Mouse (Mus musculus) MEL (cell line): Measurements from ENCODE around the gene Scamp2. TPM values are rescaled to one million over a fixed set of nuclear protein-coding genes. Genes with fewer than 3 reads are reported as not detected.

Experiments used
- DNase-seq: peaks from one replicate; pipeline ENCODE4 v3.0.0; 2011; ENCODE audit warnings: low read depth, low spot score
- H3K27ac ChIP-seq: 2 replicates; pipeline ENCODE4 v1.5.1; 2012; ENCODE audit warnings: low read depth, mild to moderate bottlenecking, control low read depth, low read length, moderate library complexity; ENCODE audit not compliant: control insufficient read depth
- H3K27me3 ChIP-seq, 2 experiments: fragments of 150-350 bp in 1 of 2; sonication (generic) in 1 of 2; 2 replicates each; pipeline ENCODE4 v1.6.1; 2012; ENCODE audit warnings: low read length in 2 of 2, mild to moderate bottlenecking in 2 of 2, improper control_type of control experiment in 1 of 2, moderate library complexity in 1 of 2; ENCODE audit not compliant: insufficient read depth in 2 of 2, control insufficient read depth in 1 of 2
- H3K36me3 ChIP-seq, 2 experiments: 2 replicates each; pipeline ENCODE4 v1.6.1; 2012 to 2014; ENCODE audit warnings: low read length in 2 of 2, improper control_type of control experiment in 1 of 2, inconsistent platforms in 1 of 2, mild to moderate bottlenecking in 1 of 2; ENCODE audit not compliant: insufficient read depth in 2 of 2, control insufficient read depth in 1 of 2
- H3K4me1 ChIP-seq, 2 experiments: fragments of 150-350 bp in 1 of 2; sonication (generic) in 1 of 2; 2 replicates each; pipeline ENCODE4 v1.6.1; 2012; ENCODE audit warnings: low read length in 2 of 2, improper control_type of control experiment in 1 of 2, mild to moderate bottlenecking in 1 of 2; ENCODE audit not compliant: insufficient read depth in 2 of 2, control insufficient read depth in 1 of 2
- H3K4me3 ChIP-seq, 2 experiments: fragments of 150-350 bp in 1 of 2; sonication (generic) in 1 of 2; 2 replicates each; pipeline ENCODE4 v1.5.1; 2012; ENCODE audit warnings: low read depth in 2 of 2, low read length in 2 of 2, mild to moderate bottlenecking in 2 of 2, moderate library complexity in 2 of 2, control low read depth in 1 of 2, improper control_type of control experiment in 1 of 2; ENCODE audit not compliant: control insufficient read depth in 1 of 2, insufficient read depth in 1 of 2
- H3K79me2 ChIP-seq: 2 replicates; pipeline ENCODE4 v1.6.1; 2012; ENCODE audit warnings: mild to moderate bottlenecking, low read length, moderate library complexity; ENCODE audit not compliant: control insufficient read depth, poor library complexity, insufficient read depth
- H3K9ac ChIP-seq: 2 replicates; pipeline ENCODE4 v1.6.1; 2012; ENCODE audit warnings: low read depth, mild to moderate bottlenecking, control low read depth, low read length, moderate library complexity; ENCODE audit not compliant: control insufficient read depth, poor library complexity, severe bottlenecking
- H3K9me3 ChIP-seq: fragments of 150-350 bp; sonication (generic); replicated peaks from 2 replicates; pipeline ENCODE4 v1.6.1; 2012; ENCODE audit warnings: mild to moderate bottlenecking, low read length, improper control_type of control experiment, moderate library complexity; ENCODE audit not compliant: insufficient read depth
- BHLHE40 ChIP-seq: IDR thresholded peaks from 2 replicates; pipeline ENCODE4 v1.6.1; 2012; ENCODE audit warnings: low read depth, mild to moderate bottlenecking, inconsistent platforms, low read length, improper control_type of control experiment, borderline replicate concordance
- CHD1 ChIP-seq: IDR thresholded peaks from 2 replicates; pipeline ENCODE4 v1.6.1; 2012; ENCODE audit warnings: low read depth, mild to moderate bottlenecking, inconsistent platforms, low read length, improper control_type of control experiment
- CHD2 ChIP-seq: IDR thresholded peaks from 2 replicates; pipeline ENCODE4 v1.6.1; 2011; ENCODE audit warnings: low read length, improper control_type of control experiment
- CTCF ChIP-seq, 3 experiments: IDR thresholded peaks in 2 of 3; conservative IDR thresholded peaks in 1 of 3; 2 replicates each; pipeline ENCODE4 v1.5.1; 2011 to 2012; ENCODE audit warnings: low read length in 3 of 3, low read depth in 2 of 3, mild to moderate bottlenecking in 2 of 3, improper control_type of control experiment in 1 of 3, inconsistent platforms in 1 of 3, mixed read lengths in 1 of 3, moderate library complexity in 1 of 3; ENCODE audit not compliant: control insufficient read depth in 1 of 3, insufficient read depth in 1 of 3, poor library complexity in 1 of 3, severe bottlenecking in 1 of 3
- ELF1 ChIP-seq: IDR thresholded peaks from 2 replicates; pipeline ENCODE4 v1.6.1; 2014; ENCODE audit warnings: low read depth, mild to moderate bottlenecking, inconsistent platforms, low read length, improper control_type of control experiment, moderate library complexity
- EP300 ChIP-seq, 2 experiments: IDR thresholded peaks; 2 replicates each; pipeline ENCODE4 v1.6.1; 2011; ENCODE audit warnings: improper control_type of control experiment in 2 of 2, low read length in 2 of 2, low read depth in 1 of 2, mild to moderate bottlenecking in 1 of 2
- ETS1 ChIP-seq: IDR thresholded peaks from 2 replicates; pipeline ENCODE4 v1.6.1; 2012; ENCODE audit warnings: low read depth, mild to moderate bottlenecking, inconsistent platforms, low read length, improper control_type of control experiment, moderate library complexity
- GABPA ChIP-seq: IDR thresholded peaks from 2 replicates; pipeline ENCODE4 v1.6.1; 2012; ENCODE audit warnings: low read depth, mild to moderate bottlenecking, inconsistent platforms, low read length, improper control_type of control experiment, moderate library complexity
- HCFC1 ChIP-seq: IDR thresholded peaks from 2 replicates; pipeline ENCODE4 v1.6.1; 2012; ENCODE audit warnings: low read depth, mild to moderate bottlenecking, inconsistent platforms, low read length, improper control_type of control experiment, moderate library complexity
- KAT2A ChIP-seq: conservative IDR thresholded peaks from 2 replicates; pipeline ENCODE4 v1.6.1; 2012; ENCODE audit warnings: low read depth, low read length, improper control_type of control experiment, inconsistent platforms
- MAFK ChIP-seq: IDR thresholded peaks from 2 replicates; pipeline ENCODE4 v1.6.1; 2011; ENCODE audit warnings: low read depth, mild to moderate bottlenecking, low read length, improper control_type of control experiment, borderline replicate concordance
- MAX ChIP-seq: IDR thresholded peaks from 2 replicates; pipeline ENCODE4 v1.6.1; 2011; ENCODE audit warnings: low read length, improper control_type of control experiment
- MAZ ChIP-seq: IDR thresholded peaks from 2 replicates; pipeline ENCODE4 v1.6.1; 2012; ENCODE audit warnings: low read depth, mild to moderate bottlenecking, inconsistent platforms, low read length, improper control_type of control experiment
- MEF2A ChIP-seq: IDR thresholded peaks from 2 replicates; pipeline ENCODE4 v1.6.1; 2014; ENCODE audit warnings: low read depth, mild to moderate bottlenecking, inconsistent platforms, low read length, improper control_type of control experiment; ENCODE audit not compliant: poor library complexity, insufficient replicate concordance, severe bottlenecking; ENCODE audit errors: extremely low read depth
- MXI1 ChIP-seq: IDR thresholded peaks from 2 replicates; pipeline ENCODE4 v1.6.1; 2011; ENCODE audit warnings: mild to moderate bottlenecking, low read depth, low read length, improper control_type of control experiment
- NELFE ChIP-seq: IDR thresholded peaks from 2 replicates; pipeline ENCODE4 v1.6.1; 2011; ENCODE audit warnings: low read depth, low read length, improper control_type of control experiment
- POLR2A ChIP-seq, 2 experiments: IDR thresholded peaks; 2 replicates each; pipeline ENCODE4 v1.6.1; 2011 to 2012; ENCODE audit warnings: low read length in 2 of 2, mild to moderate bottlenecking in 2 of 2, control low read depth in 1 of 2, improper control_type of control experiment in 1 of 2, low read depth in 1 of 2, moderate library complexity in 1 of 2; ENCODE audit not compliant: control insufficient read depth in 1 of 2, insufficient read depth in 1 of 2, poor library complexity in 1 of 2
- POLR2AphosphoS2 ChIP-seq: IDR thresholded peaks from 2 replicates; pipeline ENCODE4 v1.6.1; 2011; ENCODE audit warnings: low read length, improper control_type of control experiment
- POLR2AphosphoS5 ChIP-seq: IDR thresholded peaks from 2 replicates; pipeline ENCODE4 v1.6.1; 2012; ENCODE audit warnings: low read depth, borderline replicate concordance, mild to moderate bottlenecking, inconsistent platforms, low read length, moderate library complexity, mixed read lengths
- RAD21 ChIP-seq: IDR thresholded peaks from 2 replicates; pipeline ENCODE4 v1.6.1; 2011; ENCODE audit warnings: mild to moderate bottlenecking, low read depth, low read length, improper control_type of control experiment
- RCOR1 ChIP-seq: IDR thresholded peaks from 2 replicates; pipeline ENCODE4 v1.6.1; 2012; ENCODE audit warnings: low read depth, mild to moderate bottlenecking, inconsistent platforms, low read length, improper control_type of control experiment
- SIN3A ChIP-seq: IDR thresholded peaks from 2 replicates; pipeline ENCODE4 v1.6.1; 2012; ENCODE audit warnings: low read length, improper control_type of control experiment, inconsistent platforms
- SMC3 ChIP-seq: IDR thresholded peaks from 2 replicates; pipeline ENCODE4 v1.6.1; 2011; ENCODE audit warnings: low read depth, low read length, improper control_type of control experiment
- TBP ChIP-seq: IDR thresholded peaks from 2 replicates; pipeline ENCODE4 v1.8.0; 2011; ENCODE audit warnings: low read depth, low read length, improper control_type of control experiment
- TCF12 ChIP-seq: IDR thresholded peaks from 2 replicates; pipeline ENCODE4 v1.6.1; 2014; ENCODE audit warnings: low read depth, mild to moderate bottlenecking, inconsistent platforms, low read length, improper control_type of control experiment, moderate library complexity
- UBTF ChIP-seq: IDR thresholded peaks from 2 replicates; pipeline ENCODE4 v1.6.1; 2012; ENCODE audit warnings: low read depth, mild to moderate bottlenecking, inconsistent platforms, low read length, improper control_type of control experiment, moderate library complexity, borderline replicate concordance; ENCODE audit not compliant: insufficient read depth
- USF2 ChIP-seq, 2 experiments: IDR thresholded peaks; 2 replicates each; pipeline ENCODE4 v1.6.1; 2011 to 2012; ENCODE audit warnings: improper control_type of control experiment in 2 of 2, low read length in 2 of 2, borderline replicate concordance in 1 of 2, inconsistent platforms in 1 of 2, low read depth in 1 of 2, mild to moderate bottlenecking in 1 of 2; ENCODE audit not compliant: insufficient read depth in 1 of 2
- ZC3H11A ChIP-seq: IDR thresholded peaks from 2 replicates; pipeline ENCODE4 v1.6.1; 2012; ENCODE audit warnings: low read depth, mild to moderate bottlenecking, inconsistent platforms, low read length, improper control_type of control experiment
- ZKSCAN1 ChIP-seq: IDR thresholded peaks from 2 replicates; pipeline ENCODE4 v1.6.1; 2012; ENCODE audit warnings: low read depth, mild to moderate bottlenecking, inconsistent platforms, low read length, improper control_type of control experiment, moderate library complexity
- ZMIZ1 ChIP-seq: IDR thresholded peaks from 2 replicates; pipeline ENCODE4 v1.6.1; 2012; ENCODE audit warnings: low read depth, mild to moderate bottlenecking, inconsistent platforms, low read length, improper control_type of control experiment, moderate library complexity
- polyA plus RNA-seq, 2 experiments: library from polyadenylated mRNA; stranded (reverse) in 1 of 2; unstranded in 1 of 2; fragments of >175 nt in 1 of 2; fragments of >200 nt in 1 of 2; gene quantifications; 2 replicates each; pipeline versions ENCODE4 v1.2.1 to v1.2.4; 2012; ENCODE audit warnings: low replicate concordance in 2 of 2, low read depth in 1 of 2; ENCODE audit not compliant: insufficient read length in 2 of 2, insufficient read depth in 1 of 2, missing spikeins in 1 of 2
- total RNA-seq: library from RNA; depleted of rRNA; stranded (reverse); fragments of 300-350 nt; gene quantifications from 2 replicates; pipeline ENCODE4 v1.2.3, GENCODE M21; 2012

Scamp2 gene
- total and polyA plus RNA-seq, 3 experiments: 35.4 to 51.4 TPM; not detected in 1

DNA sequence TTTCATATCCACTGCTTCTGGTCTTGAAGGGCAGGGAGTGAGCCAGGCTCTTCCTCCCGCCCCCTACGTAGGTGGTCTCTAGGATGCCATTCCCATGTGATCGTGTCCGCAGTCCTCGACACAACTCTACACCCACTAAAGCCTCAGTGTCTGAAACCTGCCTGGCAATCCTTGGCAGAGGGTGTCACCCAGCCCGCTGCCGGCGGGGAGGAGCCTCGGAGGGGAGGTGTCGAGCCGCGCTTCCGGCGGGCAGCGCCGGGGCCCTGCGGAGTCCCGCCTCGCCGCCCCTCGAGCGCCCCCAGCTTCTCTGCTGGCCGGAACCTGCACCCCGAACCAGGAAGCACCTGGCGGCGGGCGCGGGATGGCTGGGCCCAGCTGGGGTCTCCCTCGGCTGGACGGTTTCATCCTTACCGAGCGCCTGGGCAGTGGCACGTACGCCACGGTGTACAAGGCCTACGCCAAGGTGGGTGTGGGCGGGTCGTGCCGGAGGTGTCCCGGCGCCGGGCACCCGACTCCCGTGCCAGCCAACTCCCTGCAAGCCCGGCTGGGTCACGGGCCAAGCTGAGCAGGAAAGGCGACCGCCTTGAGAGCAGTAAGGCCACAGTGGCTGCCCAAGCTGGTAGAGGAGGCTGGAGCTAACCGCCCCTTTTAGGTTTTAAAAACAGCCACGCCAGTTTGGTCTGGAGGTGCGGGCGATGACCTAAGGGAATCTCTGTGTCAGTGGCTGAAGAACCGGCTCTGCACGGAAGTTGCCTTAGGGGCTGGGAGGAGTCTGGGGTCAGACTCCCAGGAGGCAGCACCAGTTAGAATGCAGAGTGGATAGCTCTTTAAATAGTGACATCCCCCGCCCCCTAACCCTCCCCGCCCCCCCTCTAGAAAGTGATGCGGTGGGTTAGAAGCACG lies 28.7 kb downstream of the Scamp2 start, which contains the start of gene Ulk3:
Ulk3 (plus strand) TSS at position 229 of the 903 bp plus-strand sequence.
- peaks cover 0 to 1% of the 10 kb centered on the region in 2 experiments; a peak in 2 of 4 replicates for H3K36me3 ChIP-seq
- peak within 1 kb of the TSS; percentile 84 for H3K9ac ChIP-seq
- H3K4me1 ChIP-seq: peaks cover 0 to 5% of the 10 kb centered on the region in 2 experiments; a peak in 2 of 4 replicates
- peaks cover 3% of the 10 kb centered on the region; the same call in 1 of the 2 replicates for H3K79me2 ChIP-seq
- DNase-seq: peak; percentile 82
- H3K27ac ChIP-seq: peak within 1 kb of the TSS; percentile 30
- peak within 1 kb of the TSS; percentile 59 to 93 for H3K4me3 ChIP-seq
- no peaks in the 10 kb centered on the region for H3K9me3 ChIP-seq
- peak; percentile 40 for TF ChIP-seq TCF12
- no peak for TF ChIP-seq USF2 (IDR thresholded peaks at IDR 0.05; ENCODE audit: borderline replicate concordance in 1 of 2, insufficient read depth in 1 of 2, low read depth in 1 of 2, low read length in 2 of 2)
- no peak for TF ChIP-seq MEF2A
- no peak for TF ChIP-seq ZKSCAN1
- 0 out of 2 replicates have a peak, but pooled peaks have one; percentile 10 for TF ChIP-seq ETS1
- TF ChIP-seq ZMIZ1: peak; percentile 73; the same call in 1 of the 2 replicates
- no peak for TF ChIP-seq RCOR1
- TF ChIP-seq UBTF: no peak
- peak; percentile 70; the same call in 1 of the 2 replicates for TF ChIP-seq MAZ
- TF ChIP-seq MAX: no peak; the same call in 1 of the 2 replicates
- TF ChIP-seq SMC3: no peak; the same call in 1 of the 2 replicates
- TF ChIP-seq POLR2AphosphoS2: peak; percentile 64; the same call in 1 of the 2 replicates
- TF ChIP-seq NELFE: peak; percentile 73
- TF ChIP-seq POLR2AphosphoS5: no peak
- TF ChIP-seq MAFK: no peak
- no peak for TF ChIP-seq CHD2
- no peak for TF ChIP-seq KAT2A
- TF ChIP-seq ZC3H11A: no peak
- TF ChIP-seq HCFC1: peak; percentile 62
- TF ChIP-seq CTCF (IDR thresholded peaks at IDR 0.05 in 2 of 3, conservative IDR thresholded peaks at IDR 0.05 in 1 of 3; ENCODE audit: control insufficient read depth in 1 of 3, insufficient read depth in 1 of 3, low read depth in 2 of 3, low read length in 3 of 3, poor library complexity in 1 of 3, severe bottlenecking in 1 of 3): peak in 2 of 3 experiments; percentile 38; a peak in 3 of 6 replicates
- TF ChIP-seq MXI1: peak; percentile 79
- TF ChIP-seq SIN3A: peak; percentile 74
- TF ChIP-seq EP300 (IDR thresholded peaks at IDR 0.05; ENCODE audit: low read depth in 1 of 2, low read length in 2 of 2): no peak
- peak; percentile 65 to 75; a peak in 2 of 4 replicates for TF ChIP-seq POLR2A (IDR thresholded peaks at IDR 0.05; ENCODE audit: control insufficient read depth in 1 of 2, insufficient read depth in 1 of 2, low read depth in 1 of 2, low read length in 2 of 2, poor library complexity in 1 of 2)
- TF ChIP-seq BHLHE40: no peak
- no peak for TF ChIP-seq CHD1
- no peak; the same call in 1 of the 2 replicates for TF ChIP-seq RAD21
- peak; percentile 75 for TF ChIP-seq ELF1
- TF ChIP-seq TBP: no peak
- TF ChIP-seq GABPA: no peak
- TF ChIP-seq, all 39 proteins: peak for 12
- H3K27me3 ChIP-seq: no peaks in the 10 kb centered on the region
